Mouse (Mus musculus): ENCODE measurements around the gene Thoc5.

Gene Thoc5

DNA sequence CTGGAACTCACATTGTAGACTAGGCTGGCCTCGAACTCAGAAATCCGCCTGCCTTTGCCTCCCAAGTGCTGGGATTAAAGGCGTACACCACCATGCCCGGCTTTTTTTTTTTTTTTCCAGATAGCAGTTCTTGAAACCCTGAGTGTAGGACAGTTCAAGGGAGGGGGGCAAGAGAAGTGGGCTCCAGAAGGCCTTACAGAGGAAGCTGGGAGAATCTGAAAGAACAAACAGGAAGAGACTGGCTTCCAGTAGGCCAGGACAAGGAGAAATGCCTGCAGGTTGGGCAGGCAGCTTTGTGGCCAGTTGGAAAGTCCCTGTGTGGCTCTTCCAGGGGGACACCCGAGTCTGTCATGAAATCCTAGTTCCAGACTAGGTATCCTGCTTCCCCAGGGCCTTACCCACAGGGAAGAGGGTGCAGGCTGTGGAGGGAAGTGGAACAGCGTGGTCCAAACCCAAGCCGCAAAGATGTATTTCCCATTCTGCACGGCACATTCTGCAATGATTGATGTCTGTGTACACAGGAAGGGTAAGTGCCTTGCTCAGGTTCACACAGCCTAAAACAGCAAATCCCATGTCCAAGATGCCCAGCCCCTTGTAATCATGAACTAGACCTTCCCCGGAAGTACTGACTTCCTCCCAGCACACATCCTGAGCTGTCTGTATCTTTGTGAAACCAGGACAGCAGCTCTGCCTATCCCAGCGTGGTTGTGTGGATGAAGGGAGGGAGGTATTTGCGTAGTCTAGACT is 79.4 kb downstream of the Thoc5 start:
- no peak for DNase-seq (ENCODE audit: low read depth, low spot score)

DNA sequence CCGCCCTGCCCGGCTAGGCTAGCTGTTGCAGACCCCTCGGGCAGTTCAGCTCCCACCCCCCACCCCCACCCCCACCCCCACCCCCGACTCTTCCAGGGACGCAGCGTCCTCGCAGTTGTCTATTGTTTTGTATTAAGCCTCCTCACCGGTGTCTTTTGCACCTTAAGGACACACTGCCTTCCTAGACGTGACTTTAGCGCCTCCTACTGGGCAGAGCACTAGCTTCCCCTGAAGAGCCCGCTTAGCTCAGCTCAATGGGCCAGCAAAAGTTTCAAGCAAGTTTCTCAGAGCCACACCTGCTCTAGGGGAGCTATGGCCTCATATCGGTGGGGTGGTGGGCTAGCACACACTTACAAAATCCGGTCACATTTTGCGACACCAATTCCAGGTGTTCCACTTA is 80.5 kb downstream of the Thoc5 start:
- peak; percentile 59 for DNase-seq (ENCODE audit: low read depth, low spot score)

All from skeletal muscle tissue, adult 2 months (tissue).